Mouse (Mus musculus) heart, embryonic 10.5 days (tissue): ENCODE data around the gene Ptprg. TPM values are rescaled to one million over a fixed set of nuclear protein-coding genes. Genes with fewer than 3 reads are reported as not detected.

Experiments used
- DNase-seq: peaks from one replicate; pipeline ENCODE4 v3.0.0-alpha.2; 2017; ENCODE audit warnings: low spot score
- H3K27ac ChIP-seq: fragments of 300-500 bp; sonication (generic); 2 replicates; pipeline ENCODE4 v1.5.1; 2016; ENCODE audit warnings: mild to moderate bottlenecking
- H3K27me3 ChIP-seq: fragments of 300-500 bp; sonication (generic); 2 replicates; pipeline ENCODE4 v1.6.1; 2016; ENCODE audit warnings: mild to moderate bottlenecking; ENCODE audit not compliant: poor library complexity, insufficient read depth, severe bottlenecking
- H3K36me3 ChIP-seq: fragments of 300-500 bp; sonication (generic); 2 replicates; pipeline ENCODE4 v1.6.1; 2016; ENCODE audit warnings: mild to moderate bottlenecking, moderate library complexity
- H3K4me1 ChIP-seq: fragments of 300-500 bp; sonication (generic); 2 replicates; pipeline ENCODE4 v1.6.1; 2016; ENCODE audit warnings: mild to moderate bottlenecking
- H3K4me3 ChIP-seq: fragments of 300-500 bp; sonication (generic); 2 replicates; pipeline ENCODE4 v1.5.1; 2016; ENCODE audit warnings: mild to moderate bottlenecking, moderate library complexity
- H3K9me3 ChIP-seq: fragments of 300-500 bp; sonication (generic); 2 replicates; pipeline ENCODE4 v1.6.1; 2016; ENCODE audit warnings: mild to moderate bottlenecking, moderate library complexity
- WGBS: fragments of 180-500 bp; shearing (Covaris S2); methylation state at CpG from one replicate; pipeline ENCODE4 v1.1.7; 2016; 5-methylcytosine and 5-hydroxymethylcytosine counted together
- polyA plus RNA-seq: library from polyadenylated mRNA; unstranded; fragments of >200 nt; fragmentation: Nextera tagmentation; extraction: Ambion mirVana; gene quantifications from 2 replicates; pipeline ENCODE4 v1.2.1, GENCODE M21; 2016

Gene Ptprg
- polyA plus RNA-seq, 1 experiment from 2014 or later, result 22.8 TPM

DNA sequence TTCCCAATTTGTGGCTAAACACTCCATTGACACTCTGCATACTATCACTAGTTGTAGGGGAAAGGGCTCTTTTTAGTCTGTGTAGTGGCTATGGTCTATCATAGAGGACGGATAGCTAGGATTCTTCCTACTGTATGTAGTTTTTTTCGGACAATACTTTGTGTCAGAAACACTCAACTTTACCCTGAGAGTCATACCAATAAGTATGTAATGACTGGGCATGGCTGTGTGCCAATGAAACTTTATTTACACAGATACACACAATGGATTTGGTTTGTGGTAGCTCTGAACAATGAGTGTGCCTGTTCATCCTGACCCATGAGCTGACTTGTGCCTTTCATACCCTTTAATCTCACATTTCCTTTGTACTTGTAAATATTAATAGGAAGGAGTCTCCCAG is 127.3 kb downstream of the Ptprg start:
- DNase-seq, result no peak
- Histone ChIP-seq H3K27ac (no peak overlapping the region), H3K4me3 (no peak overlapping the region), H3K9me3 (no peaks in the 10 kb centered on the region), H3K4me1 (peaks cover 57% of the 10 kb centered on the region), H3K27me3 (no peaks in the 10 kb centered on the region), H3K36me3 (no peaks in the 10 kb centered on the region)
- WGBS, result 82% methylated on average over 2 of the region's 2 CpGs

DNA sequence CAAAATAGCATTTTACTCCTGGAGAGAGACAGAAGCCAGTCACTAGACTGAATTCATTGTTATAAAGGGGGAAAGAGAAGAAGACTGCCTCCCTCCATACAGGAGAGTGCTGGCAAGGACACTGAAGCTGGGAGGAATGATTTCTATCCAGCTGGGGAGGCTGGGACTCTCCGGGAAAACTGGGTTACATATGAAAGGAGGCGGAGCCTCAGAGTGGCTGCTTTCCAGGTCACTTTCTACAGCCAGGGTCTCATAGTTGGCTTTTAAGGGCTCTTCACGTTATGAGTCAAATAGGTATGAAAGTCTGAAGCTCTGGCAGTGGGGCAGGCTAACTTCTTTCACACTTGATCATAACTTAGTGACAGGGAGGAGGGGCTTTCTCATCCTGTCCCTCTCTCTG is 129.1 kb downstream of the Ptprg start:
- H3K9me3 ChIP-seq, result no peaks in the 10 kb centered on the region
- 35% methylated on average over 3 of the region's 3 CpGs for WGBS
- H3K27ac ChIP-seq, result peak overlapping the region; percentile 56
- H3K36me3 ChIP-seq, result no peaks in the 10 kb centered on the region
- no peak overlapping the region for H3K4me3 ChIP-seq
- no peaks in the 10 kb centered on the region for H3K27me3 ChIP-seq
- DNase-seq, result no peak
- peaks cover 62% of the 10 kb centered on the region for H3K4me1 ChIP-seq

- H3K27ac ChIP-seq, result peak overlapping the region; percentile 25; the same call in 1 of the 2 replicates
- WGBS, result 38% methylated on average over 10 of the region's 10 CpGs
These were observed 130.2 kb downstream of the Ptprg start for GRCm38 (mm10) chr14:11683386-11684081.

DNA sequence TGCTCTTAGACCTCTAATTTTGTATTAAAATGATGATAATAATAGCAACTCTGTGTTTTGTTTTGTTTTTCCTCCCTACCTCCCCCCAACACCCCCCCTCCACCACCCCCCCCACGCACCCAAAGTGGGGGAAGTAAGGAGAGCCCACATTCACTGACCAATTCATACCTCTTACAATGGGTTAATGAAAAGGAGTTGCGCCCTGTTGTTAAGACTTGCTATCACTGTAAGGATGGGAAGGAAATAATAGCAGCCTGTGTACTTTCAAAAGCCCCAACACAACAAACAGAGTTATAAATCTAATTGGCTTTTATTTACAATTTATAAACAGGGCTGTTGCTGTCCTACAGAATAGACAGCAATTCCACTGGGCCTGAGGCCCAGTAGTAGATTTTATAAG is 130.8 kb downstream of the Ptprg start:
- no peaks in the 10 kb centered on the region for H3K27me3 ChIP-seq
- peaks cover 59% of the 10 kb centered on the region for H3K4me1 ChIP-seq
- WGBS, result 67% methylated on average over 2 of the region's 2 CpGs
- H3K27ac ChIP-seq, result peak overlapping the region; percentile 25; the same call in 1 of the 2 replicates
- H3K36me3 ChIP-seq, result no peaks in the 10 kb centered on the region
- no peaks in the 10 kb centered on the region for H3K9me3 ChIP-seq
- H3K4me3 ChIP-seq, result no peak overlapping the region
- DNase-seq, result no peak

More at GRCm38 (mm10) chr14:11683386-11684081, 130.2 kb downstream of the Ptprg start:
- Histone ChIP-seq H3K4me1 (peaks cover 61% of the 10 kb centered on the region), H3K27me3 (no peaks in the 10 kb centered on the region), H3K9me3 (no peaks in the 10 kb centered on the region), H3K36me3 (no peaks in the 10 kb centered on the region), H3K4me3 (no peak overlapping the region)
- no peak for DNase-seq

DNA sequence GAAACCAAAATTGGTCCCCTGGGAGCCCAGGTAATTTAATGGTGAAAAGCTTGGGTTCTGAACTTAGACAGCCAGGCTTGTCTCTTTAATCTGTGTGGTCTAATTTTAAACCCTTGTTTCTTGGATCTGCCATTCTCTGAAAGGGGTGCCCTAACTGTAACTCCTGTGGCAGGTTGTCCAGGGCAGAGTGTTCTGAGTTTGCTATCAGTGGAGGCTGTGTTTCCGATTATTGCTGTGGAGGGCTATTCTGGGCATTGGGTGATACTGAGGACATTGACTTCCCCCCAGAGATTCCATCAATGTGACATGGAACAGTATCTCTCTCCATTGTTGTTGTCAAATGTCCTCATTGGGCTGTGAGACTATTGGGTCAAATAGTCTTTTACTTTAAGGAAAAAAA is 134.2 kb downstream of the Ptprg start:
- no peaks in the 10 kb centered on the region for H3K27me3 ChIP-seq
- peak overlapping the region; percentile 60 for H3K27ac ChIP-seq
- no peak overlapping the region for H3K4me3 ChIP-seq
- no peaks in the 10 kb centered on the region for H3K9me3 ChIP-seq
- H3K36me3 ChIP-seq, result no peaks in the 10 kb centered on the region
- WGBS, result 29% methylated on average over 1 of the region's 1 CpGs
- DNase-seq, result no peak
- H3K4me1 ChIP-seq, result peaks cover 42% of the 10 kb centered on the region

- WGBS, result 63% methylated on average over 6 of the region's 6 CpGs
- Histone ChIP-seq H3K27me3 (no peaks in the 10 kb centered on the region), H3K36me3 (no peaks in the 10 kb centered on the region), H3K27ac (peak overlapping the region; percentile 57; the same call in 1 of the 2 replicates), H3K4me1 (peaks cover 36% of the 10 kb centered on the region), H3K4me3 (no peak overlapping the region), H3K9me3 (no peaks in the 10 kb centered on the region)
- no peak for DNase-seq
These were observed 134.8 kb downstream of the Ptprg start for GRCm38 (mm10) chr14:11688142-11688541.

DNA sequence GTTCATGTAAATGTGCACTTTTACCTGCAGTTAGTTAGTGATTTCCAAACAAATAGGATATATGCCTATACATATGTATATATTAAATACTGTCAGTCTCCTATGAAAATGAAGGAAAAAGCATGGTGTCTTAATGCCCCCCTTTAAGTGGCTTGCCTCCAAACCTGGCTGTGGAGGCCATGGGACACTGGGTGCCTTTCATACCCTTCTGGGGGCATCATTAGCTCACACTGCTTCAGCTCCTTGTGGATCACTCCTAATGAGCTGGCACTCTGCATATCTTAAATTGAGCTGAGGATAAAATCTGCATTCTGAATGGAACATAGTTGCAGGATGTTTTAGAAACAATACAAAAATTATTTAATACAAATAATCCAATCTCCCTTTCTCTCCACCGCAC is 136.7 kb downstream of the Ptprg start:
- Histone ChIP-seq H3K4me1 (peaks cover 26% of the 10 kb centered on the region), H3K27ac (no peak overlapping the region), H3K36me3 (no peaks in the 10 kb centered on the region), H3K27me3 (no peaks in the 10 kb centered on the region), H3K4me3 (no peak overlapping the region), H3K9me3 (no peaks in the 10 kb centered on the region)
- WGBS, result 100% methylated on average over 1 of the region's 1 CpGs
- DNase-seq, result no peak

DNA sequence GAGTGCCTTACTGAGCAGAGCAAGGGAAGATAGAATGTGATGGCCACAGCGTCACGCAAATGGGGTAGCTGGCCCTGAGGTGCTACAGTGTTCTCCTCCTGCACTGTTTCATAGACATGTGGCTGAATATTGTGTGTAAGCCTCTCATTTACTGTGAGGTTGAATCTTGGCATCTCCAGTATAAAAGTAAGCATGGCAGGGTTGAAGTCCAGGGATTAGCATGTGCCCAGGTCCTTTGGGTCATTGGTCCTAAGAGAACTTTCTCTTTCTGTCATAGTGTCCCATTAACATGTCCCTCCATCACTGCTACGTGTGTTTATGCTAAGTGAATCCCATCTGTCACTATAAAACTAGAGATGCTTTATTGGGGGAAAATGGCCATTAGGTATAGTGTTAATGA is 138.2 kb downstream of the Ptprg start:
- DNase-seq, result no peak
- 90% methylated on average over 3 of the region's 3 CpGs for WGBS
- Histone ChIP-seq H3K4me1 (peaks cover 23% of the 10 kb centered on the region), H3K9me3 (no peaks in the 10 kb centered on the region), H3K27me3 (no peaks in the 10 kb centered on the region), H3K4me3 (no peak overlapping the region), H3K27ac (no peak overlapping the region), H3K36me3 (no peaks in the 10 kb centered on the region)

- no peaks in the 10 kb centered on the region for H3K27me3 ChIP-seq
- no peak overlapping the region for H3K27ac ChIP-seq
- no peak for DNase-seq
- H3K36me3 ChIP-seq, result no peaks in the 10 kb centered on the region
- 73% methylated on average over 4 of the region's 4 CpGs for WGBS
- no peak overlapping the region for H3K4me3 ChIP-seq
- no peaks in the 10 kb centered on the region for H3K9me3 ChIP-seq
- H3K4me1 ChIP-seq, result peaks cover 37% of the 10 kb centered on the region
These were observed 145.5 kb downstream of the Ptprg start for GRCm38 (mm10) chr14:11698880-11699279.

DNA sequence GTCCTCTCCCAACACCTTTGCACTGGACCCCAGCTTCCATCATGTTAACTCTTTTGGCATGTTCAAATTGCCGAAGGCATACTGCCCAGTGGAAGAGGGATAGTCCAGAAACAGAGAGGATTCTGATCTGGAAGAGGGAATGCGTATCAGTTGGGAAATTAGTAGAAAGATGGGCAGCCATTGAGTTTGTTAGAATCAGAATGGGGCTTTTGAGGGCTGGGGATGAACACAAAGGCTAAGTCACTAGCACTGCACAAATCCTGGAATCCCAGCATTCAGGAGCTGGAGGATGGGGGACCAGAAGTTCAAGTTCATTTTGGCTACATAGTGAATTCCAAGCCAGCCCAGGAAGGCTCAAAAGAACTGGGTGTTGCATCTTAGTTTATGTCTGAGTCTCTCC is 146.3 kb downstream of the Ptprg start:
- H3K27ac ChIP-seq, result no peak overlapping the region
- H3K27me3 ChIP-seq, result no peaks in the 10 kb centered on the region
- 93% methylated on average over 2 of the region's 2 CpGs for WGBS
- no peak for DNase-seq
- H3K4me1 ChIP-seq, result peaks cover 38% of the 10 kb centered on the region
- no peaks in the 10 kb centered on the region for H3K36me3 ChIP-seq
- H3K9me3 ChIP-seq, result no peaks in the 10 kb centered on the region
- H3K4me3 ChIP-seq, result no peak overlapping the region

DNA sequence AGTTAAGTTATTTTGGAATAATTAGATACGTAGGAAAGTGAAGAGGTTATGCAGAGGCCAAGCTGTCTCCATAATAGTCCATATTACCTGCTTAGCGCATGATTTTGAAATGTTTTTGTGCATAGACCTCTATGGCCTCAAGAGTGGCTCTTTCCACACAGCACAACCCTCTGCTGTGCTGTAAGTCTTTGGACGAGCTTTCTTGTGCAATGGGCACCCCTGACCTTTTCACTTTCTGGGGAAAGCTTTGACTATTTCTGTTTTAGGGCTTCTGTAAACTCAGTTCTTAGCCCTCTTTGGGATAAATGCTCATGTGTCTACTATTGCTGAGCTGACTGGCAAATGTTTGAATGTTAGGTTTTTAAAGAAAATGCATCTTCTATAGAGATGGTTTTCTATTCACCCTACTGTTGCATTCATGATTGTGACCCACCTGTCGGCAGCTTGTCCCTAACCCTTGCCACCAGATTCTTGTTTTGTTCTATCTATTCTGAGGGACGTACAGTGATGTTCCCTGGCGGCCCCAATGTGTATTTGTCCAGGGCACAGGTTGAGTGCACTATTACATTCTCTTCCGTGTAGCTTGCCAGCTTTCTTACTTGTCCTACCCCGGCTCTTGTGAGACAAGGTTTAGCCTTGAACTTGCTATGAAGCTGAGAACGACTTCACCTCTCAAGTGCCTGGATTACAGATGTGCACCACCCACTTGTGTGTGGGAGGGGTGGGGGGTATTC is 148.4 kb downstream of the Ptprg start:
- peaks cover 46% of the 10 kb centered on the region for H3K4me1 ChIP-seq

GRCm38 (mm10) chr14:11702770-11703477 is 149.6 kb downstream of the Ptprg start:
- Histone ChIP-seq H3K27ac (peak overlapping the region; percentile 44), H3K9me3 (no peaks in the 10 kb centered on the region), H3K4me1 (peaks cover 46% of the 10 kb centered on the region), H3K27me3 (no peaks in the 10 kb centered on the region), H3K4me3 (no peak overlapping the region), H3K36me3 (no peaks in the 10 kb centered on the region)
- 52% methylated on average over 11 of the region's 11 CpGs for WGBS
- DNase-seq, result no peak

More for the DNA sequence above, 148.4 kb downstream of the Ptprg start:
- no peaks in the 10 kb centered on the region for H3K9me3 ChIP-seq
- WGBS, result 77% methylated on average over 9 of the region's 9 CpGs
- no peak overlapping the region for H3K27ac ChIP-seq
- H3K27me3 ChIP-seq, result no peaks in the 10 kb centered on the region
- H3K36me3 ChIP-seq, result no peaks in the 10 kb centered on the region
- H3K4me3 ChIP-seq, result no peak overlapping the region
- peak; percentile 66 for DNase-seq

GRCm38 (mm10) chr14:11704871-11705270 is 151.5 kb downstream of the Ptprg start:
- H3K27me3 ChIP-seq, result no peaks in the 10 kb centered on the region
- no peak overlapping the region for H3K27ac ChIP-seq
- H3K36me3 ChIP-seq, result no peaks in the 10 kb centered on the region
- no peak for DNase-seq
- no peaks in the 10 kb centered on the region for H3K9me3 ChIP-seq
- 14% methylated on average over 2 of the region's 2 CpGs for WGBS
- H3K4me3 ChIP-seq, result no peak overlapping the region
- H3K4me1 ChIP-seq, result peaks cover 43% of the 10 kb centered on the region
